Mouse (Mus musculus) limb, embryonic 14.5 days (tissue): ENCODE measurements around the gene Adrb1. TPM values are rescaled to one million over a fixed set of nuclear protein-coding genes. Genes with fewer than 3 reads are reported as not detected.

Source experiments
- ATAC-seq: fragments of 200-750 bp; cut with Nextera tagmentation; 2 replicates; pipeline ENCODE4 v1.8.0; 2017; ENCODE audit warnings: low read depth, moderate number of reproducible peaks, moderate TSS enrichment; ENCODE audit not compliant: low FRiP score
- DNase-seq: peaks from one replicate; pipeline ENCODE4 v3.0.0-alpha.2; 2015; ENCODE audit warnings: low spot score
- H3K27ac ChIP-seq: fragments of 300-500 bp; sonication (generic); replicated peaks from 2 replicates; pipeline ENCODE4 v1.5.1; 2014; ENCODE audit warnings: low read depth, mild to moderate bottlenecking, low read length, moderate library complexity, mixed read lengths
- H3K27me3 ChIP-seq: fragments of 300-500 bp; sonication (generic); 2 replicates; pipeline ENCODE4 v1.6.1; 2014; ENCODE audit warnings: low read length, mixed read lengths; ENCODE audit not compliant: control insufficient read depth, insufficient read depth
- H3K36me3 ChIP-seq: fragments of 300-500 bp; sonication (generic); 2 replicates; pipeline ENCODE4 v1.6.1; 2014; ENCODE audit warnings: mild to moderate bottlenecking, low read length, moderate library complexity, mixed read lengths; ENCODE audit not compliant: control insufficient read depth, insufficient read depth
- H3K4me1 ChIP-seq: fragments of 300-500 bp; sonication (generic); 2 replicates; pipeline ENCODE4 v1.6.1; 2014; ENCODE audit warnings: antibody characterized with exemption, low read length, mixed read lengths; ENCODE audit not compliant: control insufficient read depth, insufficient read depth
- H3K4me2 ChIP-seq: fragments of 300-500 bp; sonication (generic); replicated peaks from 2 replicates; pipeline ENCODE4 v1.6.1; 2014; ENCODE audit warnings: low read depth, mild to moderate bottlenecking, low read length, moderate library complexity; ENCODE audit not compliant: severe bottlenecking
- H3K4me3 ChIP-seq: fragments of 300-500 bp; sonication (generic); replicated peaks from 2 replicates; pipeline ENCODE4 v1.5.1; 2014; ENCODE audit warnings: low read length
- H3K9ac ChIP-seq: fragments of 300-500 bp; sonication (generic); 2 replicates; pipeline ENCODE4 v1.6.1; 2014; ENCODE audit warnings: mild to moderate bottlenecking, low read depth, low read length, moderate library complexity; ENCODE audit not compliant: severe bottlenecking
- H3K9me3 ChIP-seq: fragments of 300-500 bp; sonication (generic); 2 replicates; pipeline ENCODE4 v1.6.1; 2016; ENCODE audit warnings: low read length; ENCODE audit not compliant: control insufficient read depth
- POLR2A ChIP-seq: fragments of 200-500 bp; IDR thresholded peaks from 2 replicates; pipeline ENCODE4 v1.8.0; 2012; ENCODE audit warnings: inconsistent platforms, mild to moderate bottlenecking, moderate library complexity, borderline replicate concordance; ENCODE audit not compliant: insufficient read depth, insufficient read length; ENCODE audit errors: extremely low read depth
- WGBS: fragments of 180-500 bp; shearing (Covaris S2); extraction: QIAGEN DNeasy Blood & Tissue Kit; methylation state at CpG from one replicate; pipeline ENCODE4 v1.1.7; 2014; 5-methylcytosine and 5-hydroxymethylcytosine counted together
- polyA plus RNA-seq, 2 experiments: library from polyadenylated mRNA; depleted of rRNA in 1 of 2; stranded (reverse) in 1 of 2; unstranded in 1 of 2; fragments of >200 nt; fragmentation: Nextera tagmentation in 1 of 2; extraction: Ambion mirVana in 1 of 2; gene quantifications; 2 replicates each; pipeline versions ENCODE4 v1.2.1 to v1.2.3; 2012 to 2014

Adrb1 gene
- polyA plus RNA-seq, 2 experiments: 1.3 to 1.7 TPM

DNA sequence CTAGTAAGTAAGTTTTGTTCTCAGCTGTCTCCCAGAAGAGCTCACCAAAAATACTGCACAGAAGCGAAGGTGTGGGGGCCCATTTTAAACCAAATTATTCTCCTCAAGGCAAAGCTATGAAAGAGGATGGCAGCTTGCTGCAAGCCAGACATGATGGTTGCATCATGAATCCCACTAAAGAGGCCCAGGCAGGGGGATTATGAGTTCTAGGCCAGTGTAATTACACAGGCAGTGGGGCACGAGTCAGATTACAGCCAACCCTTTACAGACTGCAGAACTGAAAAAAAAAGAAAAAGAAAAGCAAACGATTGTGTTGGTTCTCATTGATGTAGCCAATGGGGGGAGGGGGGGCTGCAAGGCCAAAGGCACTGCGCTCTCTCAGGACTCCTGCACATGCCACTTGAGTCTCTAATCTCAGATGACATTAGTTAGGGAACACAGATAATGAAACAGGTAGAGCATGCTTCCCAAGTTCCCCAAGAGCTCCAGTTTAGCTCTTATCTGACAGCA, 7.3 kb upstream of the Adrb1 start:
- 37% methylated on average over 4 of the region's 4 CpGs for WGBS
- no peak overlapping the region for H3K4me2 ChIP-seq
- no peaks in the 10 kb centered on the region for H3K4me1 ChIP-seq
- DNase-seq: no peak
- no peaks in the 10 kb centered on the region for H3K36me3 ChIP-seq
- no peak overlapping the region for H3K9ac ChIP-seq
- no peak overlapping the region for H3K27ac ChIP-seq
- H3K27me3 ChIP-seq: peaks cover 10% of the 10 kb centered on the region; the same call in 1 of the 2 replicates
- no peak overlapping the region for H3K4me3 ChIP-seq
- TF ChIP-seq POLR2A: no peak
- no peak for ATAC-seq
- H3K9me3 ChIP-seq: no peaks in the 10 kb centered on the region

DNA sequence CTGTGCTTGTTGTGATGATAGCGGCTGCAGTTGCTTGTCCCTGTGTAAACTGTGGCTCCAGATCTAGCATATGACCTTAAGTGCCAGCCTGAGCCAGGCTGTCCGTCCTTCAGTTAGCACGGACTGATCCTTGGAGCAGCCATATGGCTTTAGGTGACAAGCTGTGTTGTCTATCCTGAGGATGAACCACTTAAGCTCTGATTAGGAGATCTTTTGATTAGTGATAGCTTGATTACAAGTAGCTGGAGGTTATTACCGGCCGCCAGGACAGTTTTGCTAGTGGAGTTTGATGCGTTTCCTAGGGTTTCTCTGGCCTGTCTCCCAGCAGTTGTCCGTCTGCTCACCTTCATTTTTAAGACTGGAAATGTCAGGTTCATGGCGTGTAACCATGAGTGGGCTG, 4.0 kb upstream of the Adrb1 start:
- H3K36me3 ChIP-seq: no peaks in the 10 kb centered on the region
- DNase-seq (no peak), ATAC-seq (no peak)
- H3K27me3 ChIP-seq: peaks cover 39% of the 10 kb centered on the region
- TF ChIP-seq POLR2A: no peak
- no peak overlapping the region for H3K4me3 ChIP-seq
- H3K9ac ChIP-seq: no peak overlapping the region
- peaks cover 15% of the 10 kb centered on the region for H3K4me1 ChIP-seq
- no peak overlapping the region for H3K27ac ChIP-seq
- WGBS: 61% methylated on average over 8 of the region's 8 CpGs
- no peaks in the 10 kb centered on the region for H3K9me3 ChIP-seq
- H3K4me2 ChIP-seq: no peak overlapping the region

DNA sequence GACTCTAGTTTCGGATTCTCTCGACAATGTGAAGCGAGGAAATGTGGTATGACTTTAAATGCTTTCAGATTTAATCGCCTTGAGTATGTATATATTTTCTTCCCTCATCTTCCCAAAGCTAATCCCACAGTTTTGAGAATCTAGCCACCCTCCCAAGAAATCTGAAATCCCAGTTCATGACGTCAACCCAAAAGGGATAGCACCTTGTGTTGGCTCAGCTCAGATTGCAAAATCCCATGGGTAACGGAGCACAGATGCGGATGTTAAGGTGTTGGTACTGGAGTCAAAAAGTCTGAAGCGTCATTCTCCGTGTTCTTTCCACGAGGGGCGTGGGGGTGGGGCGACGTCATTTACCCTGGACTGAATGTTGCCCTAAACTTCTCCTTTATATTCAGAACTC, 1.1 kb upstream of the Adrb1 start:
- Histone ChIP-seq H3K4me3 (peak overlapping the region; percentile 51), H3K4me2 (peak overlapping the region; percentile 96), H3K4me1 (peaks cover 21% of the 10 kb centered on the region), H3K9ac (no peak overlapping the region), H3K27ac (no peak overlapping the region), H3K36me3 (no peaks in the 10 kb centered on the region), H3K27me3 (peaks cover 65% of the 10 kb centered on the region), H3K9me3 (no peaks in the 10 kb centered on the region)
- no peak for DNase-seq
- WGBS: 22% methylated on average over 13 of the region's 13 CpGs
- TF ChIP-seq POLR2A: no peak
- no peak for ATAC-seq

DNA sequence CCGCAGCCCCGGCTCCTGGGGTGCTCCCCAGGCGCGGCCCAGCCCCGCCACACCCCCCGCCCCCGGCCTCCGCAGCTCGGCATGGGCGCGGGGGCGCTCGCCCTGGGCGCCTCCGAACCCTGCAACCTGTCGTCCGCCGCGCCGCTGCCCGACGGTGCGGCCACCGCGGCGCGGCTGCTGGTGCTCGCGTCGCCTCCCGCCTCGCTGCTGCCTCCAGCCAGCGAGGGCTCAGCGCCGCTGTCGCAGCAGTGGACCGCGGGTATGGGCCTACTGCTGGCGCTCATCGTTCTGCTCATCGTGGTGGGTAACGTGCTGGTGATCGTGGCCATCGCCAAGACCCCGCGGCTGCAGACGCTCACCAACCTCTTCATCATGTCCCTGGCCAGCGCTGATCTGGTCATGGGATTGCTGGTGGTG, 300 bp downstream of the Adrb1 start:
- no peak for TF ChIP-seq POLR2A
- no peak overlapping the region for H3K27ac ChIP-seq
- DNase-seq (no peak), ATAC-seq (no peak)
- no peaks in the 10 kb centered on the region for H3K36me3 ChIP-seq
- peaks cover 21% of the 10 kb centered on the region for H3K4me1 ChIP-seq
- WGBS: 0% methylated on average over 28 of the region's 48 CpGs
- H3K9ac ChIP-seq: peak overlapping the region; percentile 56
- H3K9me3 ChIP-seq: no peaks in the 10 kb centered on the region
- peak overlapping the region; percentile 51 for H3K4me3 ChIP-seq
- peak overlapping the region; percentile 96 for H3K4me2 ChIP-seq
- peaks cover 76% of the 10 kb centered on the region for H3K27me3 ChIP-seq

DNA sequence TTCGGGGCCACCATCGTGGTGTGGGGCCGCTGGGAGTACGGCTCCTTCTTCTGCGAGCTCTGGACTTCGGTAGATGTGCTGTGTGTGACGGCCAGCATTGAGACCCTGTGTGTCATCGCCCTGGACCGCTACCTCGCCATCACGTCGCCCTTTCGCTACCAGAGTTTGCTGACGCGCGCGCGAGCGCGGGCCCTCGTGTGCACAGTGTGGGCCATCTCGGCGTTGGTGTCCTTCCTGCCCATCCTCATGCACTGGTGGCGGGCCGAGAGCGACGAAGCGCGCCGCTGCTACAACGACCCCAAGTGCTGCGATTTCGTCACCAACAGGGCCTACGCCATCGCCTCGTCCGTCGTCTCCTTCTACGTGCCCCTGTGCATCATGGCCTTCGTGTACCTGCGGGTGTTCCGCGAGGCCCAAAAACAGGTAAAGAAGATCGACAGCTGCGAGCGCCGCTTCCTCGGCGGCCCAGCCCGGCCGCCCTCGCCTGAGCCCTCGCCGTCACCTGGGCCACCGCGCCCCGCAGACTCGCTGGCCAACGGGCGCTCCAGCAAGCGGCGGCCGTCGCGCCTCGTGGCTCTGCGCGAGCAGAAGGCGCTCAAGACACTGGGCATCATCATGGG, 822 bp downstream of the Adrb1 start:
- DNase-seq (no peak), ATAC-seq (0 out of 2 replicates have a peak, but pooled peaks have one; percentile 8)
- 1% methylated on average over 61 of the region's 69 CpGs for WGBS
- Histone ChIP-seq H3K27me3 (peaks cover 77% of the 10 kb centered on the region), H3K9ac (peak overlapping the region; percentile 56; the same call in 1 of the 2 replicates), H3K27ac (no peak overlapping the region), H3K4me3 (peak overlapping the region; percentile 51), H3K4me2 (peak overlapping the region; percentile 96), H3K4me1 (peaks cover 21% of the 10 kb centered on the region), H3K36me3 (no peaks in the 10 kb centered on the region), H3K9me3 (no peaks in the 10 kb centered on the region)
- TF ChIP-seq POLR2A: no peak
